Mouse (Mus musculus): ENCODE results near the gene Chodl. TPM values are rescaled to one million over a fixed set of nuclear protein-coding genes. Genes with fewer than 3 reads are reported as not detected.

The Chodl gene
- 7.4 and 11.6 TPM in 2 replicates for total RNA-seq (2014; rRNA removed)
- polyA plus RNA-seq (2015; fragmentation: Nextera tagmentation; extraction: Ambion mirVana): 8.9 and 11.0 TPM in 2 replicates

GRCm38 (mm10) chr16:78930382-78931286, at the start of gene Chodl:
Gene Chodl, plus strand, starts transcription at chr16:78930948.
- Histone ChIP-seq H3K4me3 (ENCODE audit: low read depth, low read length) (peak within 1 kb of the TSS; percentile 63), H3K27me3 (ENCODE audit: insufficient read depth, low read length) (no peaks in the 10 kb centered on the region), H3K36me3 (ENCODE audit: insufficient read depth, low read length) (no peaks in the 10 kb centered on the region), H3K9ac (replicated peaks; ENCODE audit: low read length, poor library complexity, severe bottlenecking) (peak within 1 kb of the TSS; percentile 61), H3K27ac (ENCODE audit: low read depth, low read length) (no peak within 1 kb of the TSS), H3K4me1 (ENCODE audit: insufficient read depth, low read length) (no peaks in the 10 kb centered on the region), H3K4me2 (ENCODE audit: low read depth, low read length, poor library complexity, severe bottlenecking) (peak within 1 kb of the TSS; percentile 98), H3K9me3 (ENCODE audit: low read length) (no peaks in the 10 kb centered on the region)
- DNase-seq (ENCODE audit: low spot score) (peak; percentile 73), ATAC-seq (ENCODE audit: low FRiP score) (peak; percentile 83)
- TF ChIP-seq CTCF (IDR thresholded peaks at IDR 0.05): no peak
- WGBS: 12% methylated on average over 19 of the region's 19 CpGs

DNA sequence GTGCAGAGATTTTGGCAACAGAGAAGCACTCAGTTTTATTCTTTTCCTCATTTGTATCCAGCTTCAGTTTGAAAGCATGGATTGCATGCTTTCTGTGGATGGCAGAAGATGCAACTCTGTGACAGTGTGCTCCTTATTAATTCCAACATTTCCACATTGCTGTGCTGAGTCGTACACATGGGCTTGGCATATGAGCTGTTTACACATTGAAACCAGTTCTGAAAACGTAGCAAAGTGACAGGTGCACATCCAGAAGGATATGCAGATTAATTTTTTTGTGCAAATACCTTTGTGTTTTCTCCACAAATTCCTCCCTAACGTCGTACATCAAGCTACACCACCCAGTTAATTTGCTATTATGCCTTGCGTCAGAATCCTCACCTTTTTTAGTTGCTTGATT, 8.1 kb upstream of the Chodl start:
- Histone ChIP-seq H3K4me3 (ENCODE audit: low read depth, low read length) (no peak overlapping the region), H3K4me2 (ENCODE audit: low read depth, low read length, poor library complexity, severe bottlenecking) (no peak overlapping the region), H3K9me3 (ENCODE audit: low read length) (no peaks in the 10 kb centered on the region), H3K27me3 (ENCODE audit: insufficient read depth, low read length) (no peaks in the 10 kb centered on the region), H3K9ac (replicated peaks; ENCODE audit: low read length, poor library complexity, severe bottlenecking) (no peak overlapping the region), H3K36me3 (ENCODE audit: insufficient read depth, low read length) (no peaks in the 10 kb centered on the region), H3K4me1 (ENCODE audit: insufficient read depth, low read length) (no peaks in the 10 kb centered on the region), H3K27ac (ENCODE audit: low read depth, low read length) (no peak overlapping the region)
- TF ChIP-seq CTCF (IDR thresholded peaks at IDR 0.05): no peak
- ATAC-seq (ENCODE audit: low FRiP score) (no peak), DNase-seq (ENCODE audit: low spot score) (no peak)
- WGBS: 65% methylated on average over 5 of the region's 5 CpGs

- Histone ChIP-seq H3K36me3 (ENCODE audit: insufficient read depth, low read length) (no peaks in the 10 kb centered on the region), H3K4me2 (ENCODE audit: low read depth, low read length, poor library complexity, severe bottlenecking) (peak overlapping the region; percentile 98), H3K9ac (replicated peaks; ENCODE audit: low read length, poor library complexity, severe bottlenecking) (peak overlapping the region; percentile 61), H3K27me3 (ENCODE audit: insufficient read depth, low read length) (no peaks in the 10 kb centered on the region), H3K4me1 (ENCODE audit: insufficient read depth, low read length) (no peaks in the 10 kb centered on the region), H3K27ac (ENCODE audit: low read depth, low read length) (no peak overlapping the region), H3K9me3 (ENCODE audit: low read length) (no peaks in the 10 kb centered on the region), H3K4me3 (ENCODE audit: low read depth, low read length) (peak overlapping the region; percentile 63)
- ATAC-seq (ENCODE audit: low FRiP score): peak; percentile 73
- WGBS: 11% methylated on average over 16 of the region's 16 CpGs
- DNase-seq (ENCODE audit: low spot score): peak; percentile 37
- peak; percentile 32 for TF ChIP-seq CTCF (IDR thresholded peaks at IDR 0.05)
Observed at GRCm38 (mm10) chr16:78931287-78932025, 708 bp downstream of the Chodl start.

- 82% methylated on average over 2 of the region's 2 CpGs for WGBS
- Histone ChIP-seq H3K36me3 (ENCODE audit: insufficient read depth, low read length) (no peaks in the 10 kb centered on the region), H3K4me3 (ENCODE audit: low read depth, low read length) (no peak overlapping the region), H3K27me3 (ENCODE audit: insufficient read depth, low read length) (no peaks in the 10 kb centered on the region), H3K9me3 (ENCODE audit: low read length) (no peaks in the 10 kb centered on the region), H3K4me1 (ENCODE audit: insufficient read depth, low read length) (no peaks in the 10 kb centered on the region), H3K9ac (replicated peaks; ENCODE audit: low read length, poor library complexity, severe bottlenecking) (no peak overlapping the region), H3K4me2 (ENCODE audit: low read depth, low read length, poor library complexity, severe bottlenecking) (no peak overlapping the region), H3K27ac (ENCODE audit: low read depth, low read length) (no peak overlapping the region)
- ATAC-seq (ENCODE audit: low FRiP score) (no peak), DNase-seq (ENCODE audit: low spot score) (no peak)
- TF ChIP-seq CTCF (IDR thresholded peaks at IDR 0.05): no peak
Observed at GRCm38 (mm10) chr16:78934298-78934697, 3.5 kb downstream of the Chodl start.

DNA sequence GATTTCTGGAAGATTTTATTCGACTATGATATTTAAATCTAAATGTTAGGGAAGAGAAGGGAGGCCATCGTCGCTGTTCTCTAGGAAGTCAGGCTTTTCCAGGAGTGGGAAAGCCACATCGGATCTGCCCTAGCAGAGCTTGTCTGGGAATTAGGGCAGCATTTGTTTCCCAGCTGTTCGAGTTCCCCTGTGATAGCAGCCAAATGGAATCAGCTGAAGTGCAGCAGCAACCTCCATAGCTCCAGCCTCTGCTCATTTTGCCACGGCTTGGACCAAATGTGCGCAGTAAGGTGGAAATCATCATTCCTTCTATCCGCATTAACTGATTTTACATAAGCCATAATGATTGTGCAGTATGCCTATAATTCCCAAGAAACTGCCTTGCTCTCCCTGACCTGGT, 7.0 kb downstream of the Chodl start:
- Histone ChIP-seq H3K27ac (ENCODE audit: low read depth, low read length) (no peak overlapping the region), H3K9me3 (ENCODE audit: low read length) (no peaks in the 10 kb centered on the region), H3K9ac (replicated peaks; ENCODE audit: low read length, poor library complexity, severe bottlenecking) (no peak overlapping the region), H3K4me2 (ENCODE audit: low read depth, low read length, poor library complexity, severe bottlenecking) (no peak overlapping the region), H3K4me3 (ENCODE audit: low read depth, low read length) (no peak overlapping the region), H3K27me3 (ENCODE audit: insufficient read depth, low read length) (no peaks in the 10 kb centered on the region), H3K36me3 (ENCODE audit: insufficient read depth, low read length) (no peaks in the 10 kb centered on the region), H3K4me1 (ENCODE audit: insufficient read depth, low read length) (no peaks in the 10 kb centered on the region)
- DNase-seq (ENCODE audit: low spot score): no peak
- ATAC-seq (ENCODE audit: low FRiP score): no peak
- 85% methylated on average over 8 of the region's 8 CpGs for WGBS
- no peak for TF ChIP-seq CTCF (IDR thresholded peaks at IDR 0.05)

- no peaks in the 10 kb centered on the region for H3K4me1 ChIP-seq (ENCODE audit: insufficient read depth, low read length)
- peak; percentile 31 for DNase-seq (ENCODE audit: low spot score)
- no peak for ATAC-seq (ENCODE audit: low FRiP score)
- H3K4me2 ChIP-seq (ENCODE audit: low read depth, low read length, poor library complexity, severe bottlenecking): no peak overlapping the region
- no peak overlapping the region for H3K9ac ChIP-seq (replicated peaks; ENCODE audit: low read length, poor library complexity, severe bottlenecking)
- TF ChIP-seq CTCF (IDR thresholded peaks at IDR 0.05): peak; percentile 67
- H3K9me3 ChIP-seq (ENCODE audit: low read length): no peaks in the 10 kb centered on the region
- 76% methylated on average over 4 of the region's 4 CpGs for WGBS
- H3K4me3 ChIP-seq (ENCODE audit: low read depth, low read length): no peak overlapping the region
- H3K27ac ChIP-seq (ENCODE audit: low read depth, low read length): no peak overlapping the region
- H3K36me3 ChIP-seq (ENCODE audit: insufficient read depth, low read length): no peaks in the 10 kb centered on the region
- no peaks in the 10 kb centered on the region for H3K27me3 ChIP-seq (ENCODE audit: insufficient read depth, low read length)
Observed at GRCm38 (mm10) chr16:78950359-78950758, 19.6 kb downstream of the Chodl start.
